Mouse (Mus musculus) hindbrain, postnatal 0 days (tissue): Measurements from ENCODE around the gene Insrr. TPM values are rescaled to one million over a fixed set of nuclear protein-coding genes. Genes with fewer than 3 reads are reported as not detected.

Source experiments
- ATAC-seq: fragments of 200-750 bp; cut with Nextera tagmentation; 2 replicates; pipeline ENCODE4 v1.8.0; 2017; ENCODE audit warnings: mild to moderate bottlenecking, moderate TSS enrichment, moderate library complexity
- DNase-seq: peaks from one replicate; pipeline ENCODE4 v3.0.0-alpha.2; 2015; ENCODE audit warnings: low spot score
- H3K27ac ChIP-seq: fragments of 300-500 bp; sonication (generic); 2 replicates; pipeline ENCODE4 v1.5.1; 2014; ENCODE audit warnings: mild to moderate bottlenecking
- H3K27me3 ChIP-seq: fragments of 300-500 bp; sonication (generic); 2 replicates; pipeline ENCODE4 v1.6.1; 2014; ENCODE audit warnings: low read length, mixed read lengths; ENCODE audit not compliant: insufficient read depth
- H3K36me3 ChIP-seq: fragments of 300-500 bp; sonication (generic); 2 replicates; pipeline ENCODE4 v1.6.1; 2014; ENCODE audit warnings: low read length, mixed read lengths; ENCODE audit not compliant: insufficient read depth
- H3K4me1 ChIP-seq: fragments of 300-500 bp; sonication (generic); 2 replicates; pipeline ENCODE4 v1.6.1; 2014; ENCODE audit warnings: antibody characterized with exemption, low read length, mixed read lengths; ENCODE audit not compliant: insufficient read depth
- H3K4me2 ChIP-seq: fragments of 300-500 bp; sonication (generic); 2 replicates; pipeline ENCODE4 v1.6.1; 2014; ENCODE audit warnings: low read depth, mild to moderate bottlenecking, low read length, moderate library complexity, mixed read lengths
- H3K4me3 ChIP-seq: fragments of 300-500 bp; sonication (generic); 2 replicates; pipeline ENCODE4 v1.5.1; 2014; ENCODE audit warnings: low read length
- H3K9ac ChIP-seq: fragments of 300-500 bp; sonication (generic); replicated peaks from 2 replicates; pipeline ENCODE4 v1.6.1; 2014; ENCODE audit warnings: mild to moderate bottlenecking, low read length, moderate library complexity, mixed read lengths
- H3K9me3 ChIP-seq: fragments of 300-500 bp; sonication (generic); 2 replicates; pipeline ENCODE4 v1.6.1; 2016; ENCODE audit warnings: low read length, mixed read lengths
- CTCF ChIP-seq: IDR thresholded peaks from 2 replicates; pipeline ENCODE4 v1.5.1; 2016; ENCODE audit warnings: antibody characterized with exemption, control low read depth, low read depth
- WGBS: fragments of 180-500 bp; shearing (Covaris S2); extraction: QIAGEN DNeasy Blood & Tissue Kit; methylation state at CpG from one replicate; pipeline ENCODE4 v1.1.7; 2014; 5-methylcytosine and 5-hydroxymethylcytosine counted together
- polyA plus RNA-seq: library from polyadenylated mRNA; unstranded; fragments of >200 nt; fragmentation: Nextera tagmentation; extraction: Ambion mirVana; gene quantifications from 2 replicates; pipeline ENCODE4 v1.2.1, GENCODE M21; 2015
- total RNA-seq: library from RNA; depleted of rRNA; stranded (reverse); fragments of >200 nt; gene quantifications from 2 replicates; pipeline ENCODE4 v1.2.3, GENCODE M21; 2014

Gene Insrr
- total and polyA plus RNA-seq, 2 experiments from 2014 or later: 0.44 to 0.78 TPM

DNA sequence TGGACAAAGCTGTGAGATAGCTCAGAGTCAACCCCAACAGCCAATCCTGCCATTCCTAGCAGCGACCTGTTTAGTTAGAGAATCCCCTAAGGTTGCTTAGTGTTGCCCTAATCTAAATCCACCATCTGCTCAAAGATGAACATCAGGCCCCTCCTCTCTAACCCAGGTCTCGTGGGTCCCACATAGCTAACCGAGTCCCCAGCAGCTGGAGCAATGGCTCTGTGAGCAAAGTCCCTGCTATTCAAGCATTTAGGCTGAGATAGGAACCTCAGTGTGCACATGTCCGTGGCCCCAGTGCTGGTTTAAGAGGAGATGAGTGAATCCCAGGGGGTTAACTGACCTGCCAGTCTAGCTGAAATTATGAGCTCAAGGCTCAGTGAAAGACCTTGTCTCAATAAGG, 49.4 kb downstream of the Insrr start:
- H3K4me3 ChIP-seq: no peak overlapping the region
- DNase-seq: no peak
- H3K9me3 ChIP-seq: no peaks in the 10 kb centered on the region
- no peak for ATAC-seq
- H3K27ac ChIP-seq: no peak overlapping the region
- no peaks in the 10 kb centered on the region for H3K4me1 ChIP-seq
- WGBS: 70% methylated on average over 4 of the region's 4 CpGs
- no peaks in the 10 kb centered on the region for H3K36me3 ChIP-seq
- no peaks in the 10 kb centered on the region for H3K27me3 ChIP-seq
- no peak overlapping the region for H3K4me2 ChIP-seq
- TF ChIP-seq CTCF: no peak
- H3K9ac ChIP-seq: no peak overlapping the region

DNA sequence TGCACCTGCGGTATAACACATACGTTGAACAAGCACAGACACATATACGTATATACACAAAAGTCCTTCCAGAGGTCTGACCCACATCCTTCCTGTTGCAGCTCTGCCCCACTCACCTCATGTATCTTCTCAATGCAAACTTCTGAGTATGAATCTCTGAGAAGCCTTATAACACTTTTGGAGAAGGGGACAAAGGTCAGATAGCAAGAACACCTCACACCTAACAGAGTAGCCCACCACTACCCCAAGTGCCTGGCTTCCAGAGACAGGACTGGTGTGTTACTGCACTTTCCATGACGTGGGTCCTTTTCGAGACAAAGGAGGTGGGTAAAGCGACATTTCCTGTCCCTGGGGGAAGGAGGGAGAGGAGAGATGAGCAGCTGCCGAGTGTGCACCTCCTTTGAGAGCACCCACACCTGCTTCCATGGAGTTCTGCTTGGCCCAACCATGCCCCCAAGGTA, 49.9 kb downstream of the Insrr start, which contains the start of gene Sh2d2a:
Gene Sh2d2a, plus strand, starts transcription at position 106 of the 461 bp plus-strand sequence.
- DNase-seq: no peak
- no peak for TF ChIP-seq CTCF
- H3K4me1 ChIP-seq: no peaks in the 10 kb centered on the region

DNA sequence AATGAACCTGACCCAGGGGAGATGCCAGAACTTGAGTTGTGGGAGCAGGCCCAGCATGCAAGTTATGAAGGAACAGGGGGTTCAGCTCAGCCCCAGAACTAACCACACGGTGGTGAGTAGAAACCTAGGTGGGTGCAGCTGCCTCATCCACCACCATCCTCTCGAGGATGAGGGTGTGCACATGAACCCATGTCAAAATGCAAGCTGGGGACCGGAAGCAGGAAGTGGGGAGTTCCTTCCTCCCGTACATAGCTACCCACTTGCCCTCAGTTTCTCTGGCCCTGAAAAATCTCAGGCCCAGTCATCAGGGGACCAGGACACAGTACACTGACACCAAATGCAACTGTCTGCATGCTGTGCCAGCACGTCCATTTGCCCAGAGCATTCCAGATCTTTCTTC, 50.9 kb downstream of the Insrr start:
- no peak overlapping the region for H3K9ac ChIP-seq
- H3K4me1 ChIP-seq: no peaks in the 10 kb centered on the region
- ATAC-seq (no peak), DNase-seq (no peak)
- WGBS: 79% methylated on average over 5 of the region's 5 CpGs
- no peaks in the 10 kb centered on the region for H3K9me3 ChIP-seq
- TF ChIP-seq CTCF: no peak
- H3K27me3 ChIP-seq: no peaks in the 10 kb centered on the region
- no peak overlapping the region for H3K4me3 ChIP-seq
- no peaks in the 10 kb centered on the region for H3K36me3 ChIP-seq
- H3K27ac ChIP-seq: no peak overlapping the region
- no peak overlapping the region for H3K4me2 ChIP-seq

More for the DNA sequence above, 49.9 kb downstream of the Insrr start, which contains the start of gene Sh2d2a:
- Histone ChIP-seq H3K4me3 (no peak within 1 kb of the TSS), H3K36me3 (no peaks in the 10 kb centered on the region), H3K4me2 (no peak within 1 kb of the TSS), H3K27me3 (no peaks in the 10 kb centered on the region), H3K9me3 (no peaks in the 10 kb centered on the region), H3K9ac (no peak within 1 kb of the TSS), H3K27ac (no peak within 1 kb of the TSS)
- 81% methylated on average over 7 of the region's 7 CpGs for WGBS
- no peak for ATAC-seq

DNA sequence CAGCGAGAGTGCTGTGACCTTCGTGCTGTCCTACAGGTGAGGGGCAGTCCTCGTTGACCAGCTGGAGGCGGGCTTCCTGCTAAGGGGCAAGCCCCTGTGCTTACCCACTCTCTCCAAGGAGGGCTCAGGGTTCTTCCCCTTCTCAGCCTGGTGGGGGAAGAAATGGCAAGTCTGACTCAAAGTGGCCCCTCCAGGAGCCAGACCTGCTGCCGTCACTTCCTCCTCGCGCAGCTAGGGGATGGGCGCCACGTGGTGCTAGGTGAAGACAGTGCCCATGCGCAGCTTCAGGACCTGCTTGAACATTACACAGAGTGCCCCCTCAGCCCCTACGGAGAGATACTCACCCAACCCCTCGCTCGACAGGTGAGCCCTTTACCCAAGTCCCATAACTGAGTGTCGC, 52.4 kb downstream of the Insrr start:
- no peak for ATAC-seq
- 84% methylated on average over 14 of the region's 14 CpGs for WGBS

DNA sequence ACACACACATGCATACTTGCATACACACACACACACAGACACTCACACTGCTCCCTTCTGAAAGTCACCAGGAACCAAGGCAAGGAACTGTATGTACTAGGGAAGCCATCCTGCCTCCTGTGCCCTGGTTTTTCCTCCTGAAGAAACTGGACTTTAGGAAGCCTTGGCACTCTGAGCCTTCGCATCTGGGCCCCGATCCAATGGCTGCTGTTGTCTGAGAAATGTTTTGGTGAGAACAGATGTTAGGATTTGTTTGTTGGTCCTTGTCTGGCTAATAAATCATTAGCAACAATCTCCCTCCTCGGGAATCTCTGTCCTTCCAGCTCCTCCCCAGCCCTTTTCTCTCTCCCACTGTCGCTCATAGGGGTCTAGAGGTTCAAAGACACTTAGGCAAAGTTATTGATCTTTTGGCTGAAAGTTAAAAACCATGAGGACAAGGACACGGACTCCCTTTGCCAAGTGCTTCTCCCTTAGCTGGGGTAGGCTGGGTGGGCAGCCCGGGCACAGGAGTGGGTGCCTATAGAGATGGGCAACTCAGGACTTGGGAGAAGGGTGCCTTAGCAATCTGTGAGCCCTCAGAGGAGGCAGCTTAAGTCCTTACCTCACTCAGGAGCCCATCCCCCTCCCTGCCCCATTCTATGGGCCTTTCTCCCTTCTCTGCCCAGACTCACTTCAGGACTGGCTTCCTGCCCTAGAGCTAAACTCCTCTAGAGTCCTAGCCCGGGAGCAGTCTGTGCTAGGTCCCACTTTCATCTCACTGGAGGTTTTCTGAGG, 58.2 kb downstream of the Insrr start:
- no peak overlapping the region for H3K9ac ChIP-seq
- H3K9me3 ChIP-seq: no peaks in the 10 kb centered on the region
- H3K27ac ChIP-seq: peak overlapping the region; percentile 37; the same call in 1 of the 2 replicates
- H3K27me3 ChIP-seq: no peaks in the 10 kb centered on the region
- H3K4me2 ChIP-seq: no peak overlapping the region
- ATAC-seq (no peak), DNase-seq (peak; percentile 15)
- WGBS: 50% methylated on average over 7 of the region's 7 CpGs
- H3K36me3 ChIP-seq: peaks cover 29% of the 10 kb centered on the region
- H3K4me1 ChIP-seq: no peaks in the 10 kb centered on the region
- H3K4me3 ChIP-seq: no peak overlapping the region
- no peak for TF ChIP-seq CTCF

More for the DNA sequence above, 52.4 kb downstream of the Insrr start:
- Histone ChIP-seq H3K9ac (no peak overlapping the region), H3K4me1 (no peaks in the 10 kb centered on the region), H3K36me3 (no peaks in the 10 kb centered on the region), H3K4me2 (no peak overlapping the region), H3K27ac (no peak overlapping the region), H3K4me3 (no peak overlapping the region), H3K27me3 (no peaks in the 10 kb centered on the region), H3K9me3 (no peaks in the 10 kb centered on the region)
- TF ChIP-seq CTCF: no peak
- no peak for DNase-seq

DNA sequence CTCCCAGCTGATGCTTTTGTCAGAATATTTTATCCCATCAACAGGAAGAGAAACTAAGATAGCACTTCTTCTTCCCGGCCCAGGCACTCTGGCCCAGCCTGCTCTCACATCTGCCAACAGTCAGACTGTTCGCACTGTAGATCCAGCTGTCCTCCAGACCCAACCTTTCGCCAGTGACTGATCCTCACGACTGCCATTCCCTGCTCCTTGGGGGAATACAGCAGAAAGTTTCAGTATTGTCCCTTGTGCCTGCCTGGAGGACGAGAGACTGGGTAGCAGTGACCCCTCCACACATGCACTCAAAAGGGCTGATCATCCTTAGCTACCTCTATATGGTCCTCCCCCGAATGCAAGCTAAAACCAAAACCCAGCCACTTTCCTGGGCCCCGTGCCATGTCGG, 59.2 kb downstream of the Insrr start:
- ATAC-seq: no peak

DNA sequence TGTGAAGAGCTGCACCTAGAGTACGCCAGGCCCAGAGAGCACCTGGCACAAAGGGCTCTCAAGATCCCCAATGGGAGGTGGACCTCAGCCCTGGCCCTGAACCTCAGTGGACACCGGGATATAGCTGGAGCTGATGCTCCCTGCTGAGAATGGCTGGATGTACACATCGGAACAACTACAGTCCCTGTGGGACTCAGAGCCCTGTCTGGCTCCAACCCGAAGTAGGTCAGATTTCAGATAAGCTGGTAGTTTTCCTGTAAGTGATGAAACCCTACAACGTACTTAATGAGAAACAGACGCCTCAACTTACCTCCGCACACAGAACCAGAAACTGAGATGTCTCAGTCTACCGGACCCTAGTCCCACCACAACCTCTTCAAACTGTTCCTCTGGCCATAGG, 60.9 kb downstream of the Insrr start:
- Histone ChIP-seq H3K9me3 (no peaks in the 10 kb centered on the region), H3K36me3 (peaks cover 42% of the 10 kb centered on the region), H3K27me3 (no peaks in the 10 kb centered on the region), H3K4me2 (no peak overlapping the region), H3K4me1 (no peaks in the 10 kb centered on the region), H3K4me3 (no peak overlapping the region), H3K9ac (no peak overlapping the region), H3K27ac (no peak overlapping the region)
- no peak for ATAC-seq
- DNase-seq: no peak
- TF ChIP-seq CTCF: no peak
- WGBS: 93% methylated on average over 8 of the region's 8 CpGs

More for the DNA sequence above, 59.2 kb downstream of the Insrr start:
- no peak overlapping the region for H3K27ac ChIP-seq
- no peak overlapping the region for H3K4me2 ChIP-seq
- peaks cover 29% of the 10 kb centered on the region for H3K36me3 ChIP-seq
- TF ChIP-seq CTCF: no peak
- no peak overlapping the region for H3K4me3 ChIP-seq
- H3K27me3 ChIP-seq: no peaks in the 10 kb centered on the region
- 88% methylated on average over 8 of the region's 8 CpGs for WGBS
- no peaks in the 10 kb centered on the region for H3K4me1 ChIP-seq
- no peak overlapping the region for H3K9ac ChIP-seq
- DNase-seq: no peak
- no peaks in the 10 kb centered on the region for H3K9me3 ChIP-seq
